Mouse (Mus musculus) spleen, adult 18-20 months (tissue): ENCODE results near the gene Rgl2.
"Not testable (repeated sequence)": the region's sequence is repeated elsewhere in the genome, so short reads cannot be mapped to it uniquely, and the experiment has no call there.

Experiments used
- DNase-seq, 2 experiments: peaks; one replicate each; pipeline ENCODE4 v3.0.0; 2022; ENCODE audit warnings: mixed read lengths in 2 of 2

Gene Rgl2

GRCm38 (mm10) chr17:33929371-33930279, at the start of gene Rgl2:
Gene Rgl2, plus strand, starts transcription at chr17:33929543.
- DNase-seq = peak; percentile 87 to 94

DNA sequence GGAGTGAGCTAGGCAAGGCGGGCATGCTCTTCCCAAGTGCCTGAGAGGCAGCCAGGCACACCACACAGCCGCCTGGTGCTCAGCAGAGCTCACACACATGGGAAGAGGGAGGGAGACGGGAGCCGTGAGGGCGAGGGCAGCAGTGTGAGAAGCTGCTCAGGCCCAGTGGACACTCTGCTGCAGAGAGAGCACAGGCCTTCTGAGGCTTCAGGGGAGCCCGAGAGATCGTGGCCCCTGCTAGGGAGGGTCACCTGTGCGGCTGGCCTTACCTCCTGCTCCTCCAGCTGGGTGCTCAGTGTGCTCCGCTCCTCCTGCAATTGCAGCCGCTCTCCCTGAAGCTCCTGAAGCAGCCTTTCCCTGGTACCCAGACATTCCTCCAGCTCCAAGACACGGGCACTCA, 45.0 kb upstream of the Rgl2 start:
- not testable (repeated sequence) for DNase-seq

GRCm38 (mm10) chr17:33887802-33888201, 41.5 kb upstream of the Rgl2 start:
- DNase-seq = not testable (repeated sequence)

DNA sequence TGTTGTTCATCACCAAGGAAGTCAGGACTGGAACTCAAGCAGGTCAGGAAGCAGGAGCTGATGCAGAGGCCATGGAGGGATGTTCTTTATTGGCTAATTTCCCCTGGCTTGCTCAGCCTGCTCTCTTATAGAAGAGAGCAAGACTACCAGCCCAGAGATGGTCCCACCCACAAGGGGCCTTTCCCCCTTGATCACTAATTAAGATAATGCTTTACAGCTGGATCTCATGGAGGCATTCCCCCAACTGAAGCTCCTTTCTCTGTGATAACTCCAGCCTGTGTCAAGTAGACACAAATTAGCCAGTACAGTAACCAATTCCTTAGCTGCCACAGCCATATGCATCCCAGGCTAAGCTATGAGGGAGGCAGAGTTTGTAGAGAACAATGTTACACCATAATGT, 41.1 kb upstream of the Rgl2 start:
- DNase-seq = not testable (repeated sequence)

DNA sequence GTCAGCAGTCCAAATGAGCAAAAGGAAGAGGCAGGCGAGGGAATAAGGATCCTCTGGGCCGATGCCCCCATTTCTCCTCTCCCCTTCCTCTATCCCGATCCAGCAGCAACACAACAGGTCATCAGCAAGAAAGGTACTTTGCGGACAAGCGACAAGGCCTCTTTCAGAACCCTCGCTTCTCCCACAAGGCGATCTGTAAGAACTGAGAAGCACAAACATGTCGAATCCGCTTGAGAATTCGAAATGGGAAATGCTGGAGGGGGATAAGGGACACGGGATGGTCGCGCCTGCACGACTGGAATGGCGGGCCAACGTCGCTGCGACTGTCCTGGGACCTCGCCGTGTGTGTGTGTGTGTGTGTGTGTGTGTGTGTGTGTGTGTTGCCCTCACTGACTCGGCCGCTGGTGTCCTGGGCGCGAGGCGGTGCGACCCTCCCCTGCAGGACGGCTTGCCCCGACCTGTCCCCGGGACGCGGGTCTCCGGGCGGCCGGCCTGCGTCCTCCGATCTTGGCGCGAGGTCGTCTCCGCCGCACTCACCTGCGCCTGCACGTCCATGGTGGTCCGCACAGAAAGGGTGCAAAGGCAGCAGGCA, 39.3 kb upstream of the Rgl2 start:
- DNase-seq = not testable (repeated sequence)

- peak; percentile 95 to 99 for DNase-seq
Observed at GRCm38 (mm10) chr17:33890533-33891059, 38.7 kb upstream of the Rgl2 start, which contains the start of gene Kifc1. Gene Kifc1, minus strand, starts transcription at chr17:33890661.

GRCm38 (mm10) chr17:33891357-33891756, 38.0 kb upstream of the Rgl2 start:
- DNase-seq = no peak

GRCm38 (mm10) chr17:33891892-33892291, 37.5 kb upstream of the Rgl2 start:
- not testable (repeated sequence) for DNase-seq

- DNase-seq = no peak
Observed at GRCm38 (mm10) chr17:33892429-33892828, 36.9 kb upstream of the Rgl2 start.

- not testable (repeated sequence) for DNase-seq
Observed at GRCm38 (mm10) chr17:33893011-33893410, 36.3 kb upstream of the Rgl2 start.

- DNase-seq = no peak
Observed at GRCm38 (mm10) chr17:33897114-33897794, 32.1 kb upstream of the Rgl2 start.

DNA sequence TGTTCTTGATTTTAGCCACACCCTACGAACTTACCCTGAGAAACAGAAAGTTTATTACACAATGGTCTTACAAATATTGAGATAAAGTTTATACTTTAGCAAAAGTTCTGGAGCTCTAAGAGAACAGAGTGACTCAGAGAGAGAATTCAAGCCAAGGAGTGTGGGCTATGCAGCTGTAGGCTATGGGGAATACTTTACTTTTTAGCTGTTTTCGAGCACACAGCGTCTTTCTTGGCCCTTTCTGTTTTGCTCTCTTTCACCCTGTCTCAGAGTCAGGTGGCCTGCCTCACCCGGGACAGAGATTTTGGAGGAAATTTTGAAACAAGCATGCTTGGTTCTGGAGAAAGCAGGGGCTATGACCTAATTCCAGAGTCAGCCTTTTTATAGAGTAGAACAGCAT, 31.1 kb upstream of the Rgl2 start:
- not testable (repeated sequence) for DNase-seq

GRCm38 (mm10) chr17:33899642-33900041, 29.7 kb upstream of the Rgl2 start:
- no peak for DNase-seq

DNA sequence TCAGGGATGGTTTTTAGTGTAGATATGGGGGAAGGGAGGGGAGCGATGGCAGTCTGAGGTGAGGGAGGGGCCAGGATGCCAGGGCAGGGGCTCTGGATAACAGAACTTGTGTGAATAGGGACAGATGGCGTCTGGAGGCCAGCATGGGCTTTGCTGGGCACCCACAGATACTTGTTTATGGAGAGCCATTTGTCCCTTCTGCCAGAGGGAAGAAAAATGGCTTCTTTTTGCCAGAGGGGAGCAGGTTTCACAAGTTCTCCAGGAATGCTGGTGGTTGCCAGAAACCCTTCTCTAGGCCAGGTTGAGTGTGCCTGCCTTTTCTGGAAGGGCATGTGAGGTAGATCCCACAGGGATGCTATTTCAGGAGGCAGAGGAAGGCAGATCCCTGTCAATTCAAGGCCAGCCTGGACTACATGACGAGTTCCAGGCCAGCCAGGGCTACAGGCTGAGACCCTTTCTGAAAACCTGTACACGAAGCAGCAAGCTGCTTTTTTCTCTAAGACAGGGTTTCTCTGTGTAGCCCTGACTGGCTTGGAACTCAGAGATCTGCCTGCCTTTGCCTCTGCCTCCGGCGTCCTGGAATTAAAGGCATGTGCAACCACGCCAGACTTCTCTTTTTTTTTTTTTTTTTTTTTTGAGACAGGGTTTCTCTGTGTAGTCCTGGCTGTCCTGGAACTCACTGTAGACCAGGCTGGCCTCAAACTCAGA, 28.9 kb upstream of the Rgl2 start:
- DNase-seq = no peak

GRCm38 (mm10) chr17:33900989-33901314, 28.4 kb upstream of the Rgl2 start:
- DNase-seq = no peak

GRCm38 (mm10) chr17:33901653-33902052, 27.7 kb upstream of the Rgl2 start:
- DNase-seq = no peak

- no peak for DNase-seq
Observed at GRCm38 (mm10) chr17:33902079-33902478, 27.3 kb upstream of the Rgl2 start.

- DNase-seq = no peak
Observed at GRCm38 (mm10) chr17:33902491-33902890, 26.9 kb upstream of the Rgl2 start.

DNA sequence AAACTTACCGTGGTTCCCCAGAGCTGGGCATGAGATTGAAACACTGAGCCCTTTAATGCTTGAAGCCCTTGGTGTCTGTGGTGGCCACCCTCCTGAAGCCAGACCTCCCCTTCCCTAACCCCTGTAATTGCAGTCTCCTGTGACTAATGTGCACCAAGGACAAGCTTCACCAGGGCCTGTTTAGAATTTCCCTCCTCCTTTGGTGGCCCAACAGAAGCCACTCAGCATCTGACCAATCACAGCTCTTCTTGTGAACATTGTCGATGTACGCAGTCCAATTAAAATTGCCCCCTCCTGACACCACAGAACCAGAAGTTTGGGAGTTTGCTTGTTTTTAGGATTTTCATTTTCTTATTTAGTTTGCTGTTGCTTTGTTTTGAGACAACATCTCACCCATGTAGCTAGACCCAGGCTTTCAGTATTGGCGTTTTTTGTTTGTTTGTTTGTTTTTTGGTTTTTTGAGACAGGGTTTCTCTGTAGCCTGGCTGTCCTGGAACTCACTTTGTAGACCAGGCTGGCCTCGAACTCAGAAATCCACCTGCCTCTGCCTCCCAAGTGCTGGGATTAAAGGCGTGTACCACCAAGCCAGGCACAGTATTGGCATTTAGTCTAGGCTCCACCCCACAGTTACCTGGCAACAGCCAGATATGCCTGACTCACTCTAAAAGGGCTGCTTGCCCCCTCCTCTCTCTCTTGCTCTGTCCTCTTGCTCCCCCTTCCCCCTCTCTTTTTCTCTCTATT, 25.3 kb upstream of the Rgl2 start:
- not testable (repeated sequence) for DNase-seq

DNA sequence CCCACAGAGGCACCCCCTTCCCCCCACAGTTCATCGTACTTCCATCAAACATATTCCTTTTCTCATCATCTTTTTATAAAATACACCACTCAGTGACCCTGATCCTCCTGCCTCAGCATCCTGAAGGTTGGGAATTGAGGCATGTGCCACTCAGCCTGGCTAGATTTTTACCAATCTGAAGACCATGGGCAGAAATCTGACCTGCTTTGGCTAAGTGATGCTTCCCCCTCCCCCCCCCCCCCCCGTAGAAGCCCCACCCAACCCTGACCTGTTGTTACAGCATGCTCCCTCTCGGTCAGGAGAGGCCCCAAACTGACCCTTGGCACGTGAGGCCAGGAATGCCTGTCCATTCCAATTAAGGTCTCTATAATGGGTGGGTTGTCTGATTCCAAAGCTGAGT, 24.5 kb upstream of the Rgl2 start, which contains the start of gene Platr17:
Gene Platr17, plus strand, starts transcription at position 301 of the 400 bp plus-strand sequence.
- DNase-seq = not testable (repeated sequence)

DNA sequence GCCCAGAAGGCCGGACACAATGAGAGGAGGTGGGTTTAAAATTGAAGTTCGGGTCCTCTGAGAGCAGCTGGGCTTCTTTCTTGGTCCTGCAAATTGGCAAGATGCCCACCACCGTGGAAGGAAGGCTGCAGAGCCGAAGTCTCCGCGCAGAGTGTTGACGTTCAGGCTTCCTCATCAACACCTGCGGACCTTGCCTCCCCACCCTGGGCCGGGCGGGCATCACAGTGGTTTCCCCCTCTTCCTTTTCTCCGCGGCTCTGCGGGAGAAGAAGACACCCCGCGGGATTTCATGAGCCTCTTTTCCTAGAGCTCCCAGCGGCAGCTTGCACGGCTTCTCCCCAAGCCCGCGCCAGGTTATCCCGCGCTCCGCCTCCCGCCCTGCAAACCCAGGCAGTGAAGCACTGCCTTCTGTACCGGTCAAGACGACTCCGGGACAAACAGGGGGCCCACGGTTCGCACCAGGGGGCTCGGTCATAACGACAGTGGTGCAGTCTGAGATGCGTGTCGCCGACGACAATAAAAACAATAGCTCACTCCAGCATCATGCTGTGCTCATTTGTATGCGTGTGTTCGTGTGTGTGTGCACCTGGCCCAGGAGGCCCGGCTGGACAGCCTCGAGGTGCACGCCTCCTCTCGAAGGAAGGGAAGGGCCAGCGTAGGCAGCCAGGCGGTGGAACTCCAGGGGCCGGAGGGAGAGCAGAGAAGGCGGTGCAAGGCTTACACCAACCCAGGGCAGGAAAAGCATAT, 20.8 kb upstream of the Rgl2 start:
- DNase-seq = peak in 1 of 2 experiments; percentile 53
